Mouse (Mus musculus) hindbrain, embryonic 15.5 days (tissue): Measurements from ENCODE around the gene Nup133. TPM values are rescaled to one million over a fixed set of nuclear protein-coding genes. Genes with fewer than 3 reads are reported as not detected.
A peak's percentile ranks its signal among the peaks of the same experiment; 100 is the strongest.

Experiments used
- ATAC-seq: fragments of 200-750 bp; cut with Nextera tagmentation; 2 replicates; pipeline ENCODE4 v1.8.0; 2017; ENCODE audit warnings: low read depth, moderate number of reproducible peaks, moderate TSS enrichment; ENCODE audit not compliant: low FRiP score
- H3K27ac ChIP-seq: fragments of 300-500 bp; sonication (generic); replicated peaks from 2 replicates; pipeline ENCODE4 v1.5.1; 2015; ENCODE audit warnings: mild to moderate bottlenecking, inconsistent platforms
- H3K27me3 ChIP-seq: fragments of 300-500 bp; sonication (generic); 2 replicates; pipeline ENCODE4 v1.6.1; 2015; ENCODE audit warnings: control low read depth, inconsistent platforms
- H3K36me3 ChIP-seq: fragments of 300-500 bp; sonication (generic); 2 replicates; pipeline ENCODE4 v1.6.1; 2015; ENCODE audit warnings: control low read depth, inconsistent platforms
- H3K4me1 ChIP-seq: fragments of 300-500 bp; sonication (generic); replicated peaks from 2 replicates; pipeline ENCODE4 v1.6.1; 2015; ENCODE audit warnings: control low read depth, inconsistent platforms
- H3K4me2 ChIP-seq: fragments of 300-500 bp; sonication (generic); 2 replicates; pipeline ENCODE4 v1.6.1; 2015; ENCODE audit warnings: moderate library complexity, mild to moderate bottlenecking, inconsistent platforms
- H3K4me3 ChIP-seq: fragments of 300-500 bp; sonication (generic); 2 replicates; pipeline ENCODE4 v1.5.1; 2015; ENCODE audit warnings: mild to moderate bottlenecking, inconsistent platforms
- H3K9ac ChIP-seq: fragments of 300-500 bp; sonication (generic); 2 replicates; pipeline ENCODE4 v1.6.1; 2015; ENCODE audit warnings: inconsistent platforms
- H3K9me3 ChIP-seq: fragments of 300-500 bp; sonication (generic); 2 replicates; pipeline ENCODE4 v1.6.1; 2016; ENCODE audit warnings: control low read depth, inconsistent platforms
- WGBS: fragments of 180-500 bp; shearing (Covaris S2); methylation state at CpG from one replicate; pipeline ENCODE4 v1.1.7; 2015; 5-methylcytosine and 5-hydroxymethylcytosine counted together
- polyA plus RNA-seq: library from polyadenylated mRNA; unstranded; fragments of >200 nt; fragmentation: Nextera tagmentation; extraction: Ambion mirVana; gene quantifications from 2 replicates; pipeline ENCODE4 v1.2.1, GENCODE M21; 2015

The Nup133 gene
- polyA plus RNA-seq, 1 experiment from 2014 or later: 21.3 TPM

GRCm38 (mm10) chr8:123883094-123883493 lies 66.0 kb downstream of the Nup133 start:
- 70% methylated on average over 4 of the region's 4 CpGs for WGBS
- H3K36me3 ChIP-seq: no peaks in the 10 kb centered on the region
- H3K4me3 ChIP-seq: no peak overlapping the region
- H3K9ac ChIP-seq: no peak overlapping the region
- H3K27ac ChIP-seq: no peak overlapping the region
- H3K4me1 ChIP-seq: peaks cover 16% of the 10 kb centered on the region
- ATAC-seq: no peak
- no peaks in the 10 kb centered on the region for H3K9me3 ChIP-seq
- H3K4me2 ChIP-seq: no peak overlapping the region
- no peaks in the 10 kb centered on the region for H3K27me3 ChIP-seq

- no peak overlapping the region for H3K9ac ChIP-seq
- no peak overlapping the region for H3K27ac ChIP-seq
- no peak overlapping the region for H3K4me3 ChIP-seq
- peaks cover 16% of the 10 kb centered on the region for H3K4me1 ChIP-seq
- no peaks in the 10 kb centered on the region for H3K36me3 ChIP-seq
- H3K9me3 ChIP-seq: no peaks in the 10 kb centered on the region
- no peaks in the 10 kb centered on the region for H3K27me3 ChIP-seq
- 79% methylated on average over 2 of the region's 2 CpGs for WGBS
- no peak for ATAC-seq
- H3K4me2 ChIP-seq: no peak overlapping the region
These were observed 66.7 kb downstream of the Nup133 start for GRCm38 (mm10) chr8:123882412-123882811.

- no peak overlapping the region for H3K9ac ChIP-seq
- H3K4me3 ChIP-seq: no peak overlapping the region
- WGBS: 58% methylated on average over 4 of the region's 4 CpGs
- no peaks in the 10 kb centered on the region for H3K9me3 ChIP-seq
- no peak overlapping the region for H3K27ac ChIP-seq
- peaks cover 16% of the 10 kb centered on the region for H3K4me1 ChIP-seq
- ATAC-seq: no peak
- H3K4me2 ChIP-seq: no peak overlapping the region
- H3K27me3 ChIP-seq: no peaks in the 10 kb centered on the region
- no peaks in the 10 kb centered on the region for H3K36me3 ChIP-seq
These were observed 68.2 kb downstream of the Nup133 start for GRCm38 (mm10) chr8:123880821-123881350.

GRCm38 (mm10) chr8:123880271-123880670 lies 68.8 kb downstream of the Nup133 start:
- H3K27ac ChIP-seq: no peak overlapping the region
- no peak overlapping the region for H3K4me2 ChIP-seq
- H3K9ac ChIP-seq: no peak overlapping the region
- H3K27me3 ChIP-seq: no peaks in the 10 kb centered on the region
- H3K4me1 ChIP-seq: peaks cover 15% of the 10 kb centered on the region
- no peak for ATAC-seq
- WGBS: 56% methylated on average over 10 of the region's 10 CpGs
- no peak overlapping the region for H3K4me3 ChIP-seq
- H3K36me3 ChIP-seq: no peaks in the 10 kb centered on the region
- no peaks in the 10 kb centered on the region for H3K9me3 ChIP-seq

GRCm38 (mm10) chr8:123877865-123878264 lies 71.2 kb downstream of the Nup133 start:
- 66% methylated on average over 2 of the region's 2 CpGs for WGBS
- Histone ChIP-seq H3K4me1 (no peaks in the 10 kb centered on the region), H3K9me3 (no peaks in the 10 kb centered on the region), H3K36me3 (no peaks in the 10 kb centered on the region), H3K27ac (no peak overlapping the region), H3K4me2 (no peak overlapping the region), H3K27me3 (no peaks in the 10 kb centered on the region), H3K4me3 (no peak overlapping the region), H3K9ac (no peak overlapping the region)
- ATAC-seq: no peak

- Histone ChIP-seq H3K4me2 (no peak overlapping the region), H3K9ac (no peak overlapping the region), H3K27ac (no peak overlapping the region), H3K4me1 (no peaks in the 10 kb centered on the region), H3K9me3 (no peaks in the 10 kb centered on the region), H3K36me3 (no peaks in the 10 kb centered on the region), H3K4me3 (no peak overlapping the region), H3K27me3 (no peaks in the 10 kb centered on the region)
- 76% methylated on average over 11 of the region's 11 CpGs for WGBS
- no peak for ATAC-seq
These were observed 74.7 kb downstream of the Nup133 start for GRCm38 (mm10) chr8:123874324-123874723.

GRCm38 (mm10) chr8:123873364-123873763 lies 75.7 kb downstream of the Nup133 start:
- Histone ChIP-seq H3K9me3 (no peaks in the 10 kb centered on the region), H3K4me1 (no peaks in the 10 kb centered on the region), H3K4me2 (no peak overlapping the region), H3K36me3 (no peaks in the 10 kb centered on the region), H3K27me3 (no peaks in the 10 kb centered on the region), H3K27ac (no peak overlapping the region), H3K4me3 (no peak overlapping the region), H3K9ac (no peak overlapping the region)
- no peak for ATAC-seq
- WGBS: 86% methylated on average over 6 of the region's 6 CpGs

- ATAC-seq: no peak
- H3K9ac ChIP-seq: no peak overlapping the region
- no peak overlapping the region for H3K4me2 ChIP-seq
- no peak overlapping the region for H3K4me3 ChIP-seq
- H3K9me3 ChIP-seq: no peaks in the 10 kb centered on the region
- no peaks in the 10 kb centered on the region for H3K4me1 ChIP-seq
- 80% methylated on average over 9 of the region's 9 CpGs for WGBS
- H3K27ac ChIP-seq: no peak overlapping the region
- H3K27me3 ChIP-seq: no peaks in the 10 kb centered on the region
- no peaks in the 10 kb centered on the region for H3K36me3 ChIP-seq
These were observed 77.0 kb downstream of the Nup133 start for GRCm38 (mm10) chr8:123872048-123872447.

GRCm38 (mm10) chr8:123866971-123867370 lies 82.1 kb downstream of the Nup133 start:
- Histone ChIP-seq H3K27ac (no peak overlapping the region), H3K4me3 (no peak overlapping the region), H3K9ac (no peak overlapping the region), H3K4me2 (no peak overlapping the region), H3K4me1 (peaks cover 6% of the 10 kb centered on the region), H3K27me3 (peaks cover 13% of the 10 kb centered on the region; the same call in 1 of the 2 replicates), H3K9me3 (no peaks in the 10 kb centered on the region), H3K36me3 (no peaks in the 10 kb centered on the region)
- ATAC-seq: no peak
- 31% methylated on average over 5 of the region's 5 CpGs for WGBS

GRCm38 (mm10) chr8:123865786-123866185 lies 83.3 kb downstream of the Nup133 start:
- no peak for ATAC-seq
- no peaks in the 10 kb centered on the region for H3K36me3 ChIP-seq
- H3K9ac ChIP-seq: no peak overlapping the region
- peaks cover 6% of the 10 kb centered on the region for H3K4me1 ChIP-seq
- no peaks in the 10 kb centered on the region for H3K9me3 ChIP-seq
- H3K27ac ChIP-seq: no peak overlapping the region
- WGBS: 84% methylated on average over 7 of the region's 7 CpGs
- no peak overlapping the region for H3K4me2 ChIP-seq
- H3K27me3 ChIP-seq: peaks cover 17% of the 10 kb centered on the region; the same call in 1 of the 2 replicates
- H3K4me3 ChIP-seq: no peak overlapping the region

GRCm38 (mm10) chr8:123860386-123860785 lies 88.7 kb downstream of the Nup133 start:
- Histone ChIP-seq H3K4me1 (peaks cover 26% of the 10 kb centered on the region), H3K9ac (no peak overlapping the region), H3K36me3 (no peaks in the 10 kb centered on the region), H3K4me3 (peak overlapping the region; percentile 98), H3K27ac (peak overlapping the region; percentile 91; the same call in 1 of the 2 replicates), H3K9me3 (no peaks in the 10 kb centered on the region), H3K4me2 (peak overlapping the region; percentile 89), H3K27me3 (peaks cover 19% of the 10 kb centered on the region; the same call in 1 of the 2 replicates)
- 73% methylated on average over 4 of the region's 4 CpGs for WGBS
- ATAC-seq: no peak

- H3K27ac ChIP-seq: peak within 1 kb of the TSS; percentile 91
- H3K4me2 ChIP-seq: peak within 1 kb of the TSS; percentile 89
- peaks cover 26% of the 10 kb centered on the region for H3K4me1 ChIP-seq
- peak within 1 kb of the TSS; percentile 98 for H3K4me3 ChIP-seq
- ATAC-seq: no peak; the same call in 1 of the 2 replicates
- H3K36me3 ChIP-seq: no peaks in the 10 kb centered on the region
- H3K27me3 ChIP-seq: peaks cover 17% of the 10 kb centered on the region; the same call in 1 of the 2 replicates
- H3K9me3 ChIP-seq: no peaks in the 10 kb centered on the region
- H3K9ac ChIP-seq: peak within 1 kb of the TSS; percentile 85
- 2% methylated on average over 47 of the region's 48 CpGs for WGBS
These were observed 89.3 kb downstream of the Nup133 start, which contains the start of gene Ccsap for GRCm38 (mm10) chr8:123859648-123860259. TSS of gene Ccsap (minus strand) at chr8:123860209.
